ENCODE assay signal across 10 mouse cellular contexts in genomic region chr11:115421328-115421727, GRCm38 (mm10). TPM values are rescaled to one million over a fixed set of nuclear protein-coding genes. Genes with fewer than 3 reads are reported as not detected.
DNase-seq lines count a peak whose midpoint lies in the region; ATAC-seq lines count a peak whose summit lies in the region.
"Had no signal": no experiment of that assay in that cellular context is flagged by ENCODE, and none has a peak within 500 bp of the region (broad histone marks: within the 10 kb centered on the region; RNA-seq: fewer than 3 reads in every experiment).

No protein-coding gene starts in this region.

- no peak overlapping the region for H3K27ac ChIP-seq in limb, embryonic 15.5 days

- H3K4me3 ChIP-seq in limb, embryonic 15.5 days: peak overlapping the region; percentile 84

- peaks cover 36% of the 10 kb centered on the region for H3K4me1 ChIP-seq in limb, embryonic 15.5 days

- peak; percentile 51 for ATAC-seq in frontal cortex, adult (ENCODE audit: low TSS enrichment)
- ATAC-seq in limb, embryonic 15.5 days (ENCODE audit: insufficient number of reproducible peaks, low FRiP score, low TSS enrichment, low read depth): no peak

- no peak overlapping the region for H3K9ac ChIP-seq in limb, embryonic 15.5 days

- H3K4me2 ChIP-seq in limb, embryonic 15.5 days: peak overlapping the region; percentile 93

- H3K36me3 ChIP-seq in limb, embryonic 15.5 days: peaks cover 40% of the 10 kb centered on the region

- 48% methylated on average over 1 of the region's 1 CpGs for WGBS in limb, embryonic 15.5 days

- no peak for DNase-seq in frontal cortex, postnatal 25 days (ENCODE audit: low spot score in 2 of 2)
- peak; percentile 38 for DNase-seq in ovary, adult 18-20 months (ENCODE audit: low spot score)
- DNase-seq in ovary, postnatal 10 days (ENCODE audit: low spot score): no peak
- DNase-seq in testis, postnatal 14 days (ENCODE audit: low spot score): peak; percentile 53
- DNase-seq in thymus, adult 18-20 months: no peak
- DNase-seq in adipocyte (ENCODE audit: low spot score): no peak

- no peaks in the 10 kb centered on the region for H3K27me3 ChIP-seq in limb, embryonic 15.5 days

- H3K9me3 ChIP-seq in limb, embryonic 15.5 days: no peaks in the 10 kb centered on the region

RNA-seq across cellular contexts. Expression of gene Kctd2, which starts 1.4 kb away (rescaled TPM):
- polyA plus RNA-seq in limb, embryonic 15.5 days (2015; fragmentation: Nextera tagmentation; extraction: Ambion mirVana): 9.9 and 15.1 TPM in 2 replicates

RNA-seq across cellular contexts. Expression of gene Atp5h, which starts 1.6 kb away (rescaled TPM):
- 766 and 816 TPM in 2 replicates for polyA plus RNA-seq in limb, embryonic 15.5 days (2015; fragmentation: Nextera tagmentation; extraction: Ambion mirVana)

RNA-seq across cellular contexts. Expression of gene Mrpl58, which starts 17.8 kb away (rescaled TPM):
- polyA plus RNA-seq in limb, embryonic 15.5 days (2015; fragmentation: Nextera tagmentation; extraction: Ambion mirVana): 141 and 142 TPM in 2 replicates

RNA-seq across cellular contexts. Expression of gene Trim80, which starts 19.0 kb away (rescaled TPM):
- not detected in 2 replicates for polyA plus RNA-seq in limb, embryonic 15.5 days (2015; fragmentation: Nextera tagmentation; extraction: Ambion mirVana)
- polyA plus RNA-seq: C2C12; spleen, adult 2 months had no signal

RNA-seq across cellular contexts. Expression of gene Cdr2l, which starts 39.6 kb away (rescaled TPM):
- 9.2 and 10.8 TPM in 2 replicates for polyA plus RNA-seq in limb, embryonic 15.5 days (2015; fragmentation: Nextera tagmentation; extraction: Ambion mirVana)

Comparison
In these comparisons a context has a peak if more than half of its experiments do, and no peak if none do; other contexts are left out.
1. DNase-seq: peak in ovary, adult 18-20 months (single experiment) and testis, postnatal 14 days (single experiment); none in frontal cortex, postnatal 25 days (0 of 2), ovary, postnatal 10 days (single experiment), thymus, adult 18-20 months (0 of 2) and adipocyte (single experiment).